Mouse (Mus musculus) embryo, embryonic 11.5 days (tissue): ENCODE data around the gene Mafb.

Experiments used
- DNase-seq: peaks from one replicate; pipeline ENCODE4 v3.0.0-alpha.2; 2012; ENCODE audit warnings: low read depth, low spot score

Mafb gene

GRCm38 (mm10) chr2:160327167-160327566 is 39.7 kb downstream of the Mafb start:
- DNase-seq, result no peak

- no peak for DNase-seq
Measured at GRCm38 (mm10) chr2:160325105-160325644, 41.7 kb downstream of the Mafb start.

- DNase-seq, result no peak
Measured at GRCm38 (mm10) chr2:160321829-160322228, 45.0 kb downstream of the Mafb start.

GRCm38 (mm10) chr2:160318255-160318654 is 48.6 kb downstream of the Mafb start:
- no peak for DNase-seq
